Mouse (Mus musculus) activated CD4-positive, CD25-positive, alpha-beta regulatory T cell, adult 9 weeks (primary cell): ENCODE data around the gene 6820408C15Rik. TPM values are rescaled to one million over a fixed set of nuclear protein-coding genes. Genes with fewer than 3 reads are reported as not detected.

Source experiments
- polyA plus RNA-seq: library from polyadenylated mRNA; unstranded; fragments of 100-300 nt; shearing (Covaris generic); gene quantifications from one replicate; pipeline ENCODE4 v1.2.1, GENCODE M21; 2017

The 6820408C15Rik gene
- not detected for polyA plus RNA-seq

GRCm38 (mm10) chr2:152415287-152415686 lies at the start of gene 6820408C15Rik:
Gene 6820408C15Rik (plus strand): TSS chr2:152415587.

GRCm38 (mm10) chr2:152376345-152376741 lies 39.0 kb upstream of the 6820408C15Rik start, which contains the start of gene Nrsn2:
Gene Nrsn2 (minus strand): TSS chr2:152376638.

GRCm38 (mm10) chr2:152397680-152398435 lies 17.5 kb upstream of the 6820408C15Rik start, which contains the start of gene Sox12:
Gene Sox12 (minus strand): TSS chr2:152398063.

GRCm38 (mm10) chr2:152414591-152415165 lies 709 bp upstream of the 6820408C15Rik start, which contains the start of gene Zcchc3:
Gene Zcchc3 (minus strand): TSS chr2:152415027.

GRCm38 (mm10) chr2:152464570-152465150 lies 49.3 kb downstream of the 6820408C15Rik start, which contains the start of gene Defb23:
Gene Defb23 (minus strand): TSS chr2:152464620.

GRCm38 (mm10) chr2:152476763-152477162 lies 61.4 kb downstream of the 6820408C15Rik start, which contains the start of gene Defb20:
Gene Defb20 (plus strand): TSS chr2:152477063.

GRCm38 (mm10) chr2:152490038-152490437 lies 74.7 kb downstream of the 6820408C15Rik start, which contains the start of gene Defb22:
Gene Defb22 (minus strand): TSS chr2:152490138.

Other genes starting within 250 kb of the 6820408C15Rik start
- gene Csnk2a1, start 188.7 kb upstream of the 6820408C15Rik start, polyA plus RNA-seq: 63.4 TPM
- gene Tbc1d20, start 121.8 kb upstream of the 6820408C15Rik start, polyA plus RNA-seq: 39.3 TPM
- 339 TPM for gene Rbck1, start 82.9 kb upstream of the 6820408C15Rik start, polyA plus RNA-seq
- 3.7 TPM for gene Trib3, start 71.6 kb upstream of the 6820408C15Rik start, polyA plus RNA-seq
- not detected for gene Nrsn2, start 38.9 kb upstream of the 6820408C15Rik start, polyA plus RNA-seq
- gene Sox12, start 17.5 kb upstream of the 6820408C15Rik start, polyA plus RNA-seq: 0.06 TPM
- gene Zcchc3, start 560 bp upstream of the 6820408C15Rik start, polyA plus RNA-seq: 1.2 TPM
- not detected for gene Defb23, start 49.0 kb downstream of the 6820408C15Rik start, polyA plus RNA-seq
- not detected for gene Defb20, start 61.5 kb downstream of the 6820408C15Rik start, polyA plus RNA-seq
- not detected for gene Defb22, start 74.6 kb downstream of the 6820408C15Rik start, polyA plus RNA-seq
- not detected for gene Defb26, start 96.1 kb downstream of the 6820408C15Rik start, polyA plus RNA-seq
- not detected for gene Defb28, start 102.7 kb downstream of the 6820408C15Rik start, polyA plus RNA-seq
- not detected for gene Defb29, start 124.5 kb downstream of the 6820408C15Rik start, polyA plus RNA-seq
- gene Gm17416, start 153.8 kb downstream of the 6820408C15Rik start, polyA plus RNA-seq: not detected
- not detected for gene Defb21, start 157.2 kb downstream of the 6820408C15Rik start, polyA plus RNA-seq
- gene Defb19, start 164.7 kb downstream of the 6820408C15Rik start, polyA plus RNA-seq: not detected
- not detected for gene Defb45, start 183.8 kb downstream of the 6820408C15Rik start, polyA plus RNA-seq
- not detected for gene Defb36, start 188.7 kb downstream of the 6820408C15Rik start, polyA plus RNA-seq
- gene Defb25, start 207.5 kb downstream of the 6820408C15Rik start, polyA plus RNA-seq: not detected
- gene Rem1, start 211.4 kb downstream of the 6820408C15Rik start, polyA plus RNA-seq: not detected